9 mouse cellular contexts compared by ENCODE assay signal in the genomic region with DNA sequence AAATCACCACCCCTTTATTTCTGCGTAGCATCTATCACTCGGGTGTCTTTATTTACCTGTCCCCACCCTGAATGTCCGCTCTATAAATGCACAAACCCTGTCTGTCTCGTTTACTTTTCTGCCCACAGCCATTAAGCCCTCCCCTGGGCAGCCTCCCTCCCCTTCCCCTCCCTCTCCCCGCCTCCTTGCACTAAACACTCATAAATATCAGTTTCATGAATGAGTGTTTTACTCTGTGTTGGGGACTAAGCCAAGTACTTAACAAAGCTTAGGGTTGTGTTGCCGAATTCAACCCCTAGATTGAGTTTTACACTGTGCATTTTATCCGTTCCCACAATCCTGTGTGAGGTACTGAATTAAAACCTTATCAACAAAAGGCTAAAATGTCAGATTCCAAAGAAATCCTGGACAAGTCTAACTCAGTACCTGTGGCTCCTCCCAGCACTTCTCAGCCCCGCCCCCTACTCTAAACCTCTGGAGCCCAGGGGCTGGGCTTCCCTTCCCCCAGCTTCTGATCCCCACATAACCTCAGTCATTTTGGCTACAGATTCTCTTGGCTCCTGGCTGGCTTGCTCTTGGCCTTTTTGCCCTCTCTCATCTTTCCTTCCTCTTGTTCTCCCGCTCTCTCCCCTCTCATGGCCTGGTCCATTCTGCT. TPM values are rescaled to one million over a fixed set of nuclear protein-coding genes. Genes with fewer than 3 reads are reported as not detected.
A peak's percentile ranks its signal among the peaks of the same experiment; 100 is the strongest.
DNase-seq lines count a peak whose midpoint lies in the region; ATAC-seq and TF ChIP-seq lines count a peak whose summit lies in the region.
"Had no signal": no experiment of that assay in that cellular context is flagged by ENCODE, and none has a peak within 500 bp of the region (broad histone marks: within the 10 kb centered on the region; RNA-seq: fewer than 3 reads in every experiment).

No protein-coding gene starts in this region.

- no peak for DNase-seq in heart, embryonic 10.5 days (ENCODE audit: low spot score)
- no peak for DNase-seq in heart, postnatal 10 days
- peak; percentile 19 for DNase-seq in brain, embryonic 14.5 days (ENCODE audit: low read depth)
- no peak for DNase-seq in limb, embryonic 10.5 days (ENCODE audit: low spot score)
- no peak for DNase-seq in hindbrain, embryonic 10.5 days (ENCODE audit: low spot score)
- no peak for DNase-seq in B cell, adult 2 months
- DNase-seq in Muller cell, postnatal 12 days (ENCODE audit: inconsistent ontology term) = no peak
- DNase-seq: cerebellum, adult 11-12 months had no signal

- no peaks in the 10 kb centered on the region for H3K36me3 ChIP-seq in heart, embryonic 10.5 days
- no peaks in the 10 kb centered on the region for H3K36me3 ChIP-seq in limb, embryonic 10.5 days
- no peaks in the 10 kb centered on the region for H3K36me3 ChIP-seq in lung, embryonic 16.5 days (ENCODE audit: control insufficient read depth, insufficient read depth, low read length)
- no peaks in the 10 kb centered on the region for H3K36me3 ChIP-seq in hindbrain, embryonic 10.5 days

- no peak for TF ChIP-seq CTCF in brain, embryonic 14.5 days (IDR thresholded peaks at IDR 0.05; ENCODE audit: borderline replicate concordance, extremely low read depth, insufficient read depth, insufficient read length)

- H3K9me3 ChIP-seq in heart, embryonic 10.5 days = no peaks in the 10 kb centered on the region
- H3K9me3 ChIP-seq in limb, embryonic 10.5 days (replicated peaks) = no peaks in the 10 kb centered on the region
- no peaks in the 10 kb centered on the region for H3K9me3 ChIP-seq in lung, embryonic 16.5 days (ENCODE audit: control insufficient read depth, low read length)
- no peaks in the 10 kb centered on the region for H3K9me3 ChIP-seq in hindbrain, embryonic 10.5 days

- TF ChIP-seq POLR2A in brain, embryonic 14.5 days (IDR thresholded peaks at IDR 0.05; ENCODE audit: borderline replicate concordance, extremely low read depth, insufficient read depth, insufficient read length, poor library complexity, severe bottlenecking) = no peak

- H3K27me3 ChIP-seq in heart, embryonic 10.5 days (ENCODE audit: insufficient read depth, poor library complexity, severe bottlenecking) = no peaks in the 10 kb centered on the region
- no peaks in the 10 kb centered on the region for H3K27me3 ChIP-seq in limb, embryonic 10.5 days (ENCODE audit: low read depth, poor library complexity, severe bottlenecking)
- H3K27me3 ChIP-seq in lung, embryonic 16.5 days (ENCODE audit: control insufficient read depth, insufficient read depth, low read depth, low read length) = no peaks in the 10 kb centered on the region
- no peaks in the 10 kb centered on the region for H3K27me3 ChIP-seq in hindbrain, embryonic 10.5 days (ENCODE audit: insufficient read depth, poor library complexity, severe bottlenecking)

- peak overlapping the region; percentile 29; the same call in 1 of the 2 replicates for H3K4me3 ChIP-seq in heart, embryonic 10.5 days
- H3K4me3 ChIP-seq in limb, embryonic 10.5 days = 0 out of 2 replicates have a peak overlapping the region, but pooled peaks have one; percentile 19
- peak overlapping the region; percentile 29 for H3K4me3 ChIP-seq in lung, embryonic 16.5 days (ENCODE audit: low read length)
- H3K4me3 ChIP-seq in hindbrain, embryonic 10.5 days = no peak overlapping the region

- peaks cover 13% of the 10 kb centered on the region; the same call in 1 of the 2 replicates for H3K4me1 ChIP-seq in heart, embryonic 10.5 days
- H3K4me1 ChIP-seq in limb, embryonic 10.5 days = peaks cover 26% of the 10 kb centered on the region
- H3K4me1 ChIP-seq in lung, embryonic 16.5 days (replicated peaks; ENCODE audit: control insufficient read depth, insufficient read depth, low read length) = peaks cover 4% of the 10 kb centered on the region
- H3K4me1 ChIP-seq in hindbrain, embryonic 10.5 days (replicated peaks) = peaks cover 11% of the 10 kb centered on the region; the same call in 1 of the 2 replicates

- peak; percentile 81 for ATAC-seq in lung, embryonic 16.5 days (ENCODE audit: low read depth)

- H3K4me2 ChIP-seq in lung, embryonic 16.5 days (ENCODE audit: low read depth, low read length) = peak overlapping the region; percentile 49

- H3K27ac ChIP-seq in heart, embryonic 10.5 days = no peak overlapping the region
- H3K27ac ChIP-seq in limb, embryonic 10.5 days = peak overlapping the region; percentile 50; the same call in 1 of the 2 replicates
- no peak overlapping the region for H3K27ac ChIP-seq in lung, embryonic 16.5 days (ENCODE audit: low read length)
- H3K27ac ChIP-seq in hindbrain, embryonic 10.5 days = no peak overlapping the region

- 40% methylated on average over 9 of the region's 9 CpGs for WGBS in heart, embryonic 10.5 days
- 35% methylated on average over 9 of the region's 9 CpGs for WGBS in limb, embryonic 10.5 days
- WGBS in lung, embryonic 16.5 days = 22% methylated on average over 9 of the region's 9 CpGs
- WGBS in hindbrain, embryonic 10.5 days = 41% methylated on average over 9 of the region's 9 CpGs

- H3K9ac ChIP-seq in lung, embryonic 16.5 days (ENCODE audit: low read length) = peak overlapping the region; percentile 42; the same call in 1 of the 2 replicates

- intact Hi-C loops in heart, postnatal 10 days (cut with DNase I) = no loop called here

RNA-seq across cellular contexts. Expression of a gene that starts 52.0 kb away (rescaled TPM):
- 69.6 and 80.0 TPM in 2 replicates for polyA plus RNA-seq in heart, embryonic 10.5 days (2016; fragmentation: Nextera tagmentation; extraction: Ambion mirVana)
- total RNA-seq in heart, postnatal 10 days (2021) = 10 to 100 TPM; 44.6 to 45.7 TPM
- 53.5 and 59.4 TPM in 2 replicates for polyA plus RNA-seq in brain, embryonic 14.5 days (2012; rRNA removed)
- polyA plus RNA-seq in limb, embryonic 10.5 days (2016; fragmentation: Nextera tagmentation; extraction: Ambion mirVana) = 73.0 and 81.5 TPM in 2 replicates
- polyA plus RNA-seq in lung, embryonic 16.5 days (2015; fragmentation: Nextera tagmentation; extraction: Ambion mirVana) = 69.3 and 74.1 TPM in 2 replicates
- 59.1 and 62.2 TPM in 2 replicates for polyA plus RNA-seq in hindbrain, embryonic 10.5 days (2016; fragmentation: Nextera tagmentation; extraction: Ambion mirVana)
